Mouse (Mus musculus) limb, embryonic 14.5 days (tissue): ENCODE results near the gene Zdhhc24. TPM values are rescaled to one million over a fixed set of nuclear protein-coding genes. Genes with fewer than 3 reads are reported as not detected.
A peak's percentile ranks its signal among the peaks of the same experiment; 100 is the strongest.

ENCODE experiments used
- ATAC-seq: fragments of 200-750 bp; cut with Nextera tagmentation; 2 replicates; pipeline ENCODE4 v1.8.0; 2017; ENCODE audit warnings: low read depth, moderate number of reproducible peaks, moderate TSS enrichment; ENCODE audit not compliant: low FRiP score
- DNase-seq: peaks from one replicate; pipeline ENCODE4 v3.0.0-alpha.2; 2015; ENCODE audit warnings: low spot score
- H3K27ac ChIP-seq: fragments of 300-500 bp; sonication (generic); replicated peaks from 2 replicates; pipeline ENCODE4 v1.5.1; 2014; ENCODE audit warnings: low read depth, mild to moderate bottlenecking, low read length, moderate library complexity, mixed read lengths
- H3K27me3 ChIP-seq: fragments of 300-500 bp; sonication (generic); 2 replicates; pipeline ENCODE4 v1.6.1; 2014; ENCODE audit warnings: low read length, mixed read lengths; ENCODE audit not compliant: control insufficient read depth, insufficient read depth
- H3K36me3 ChIP-seq: fragments of 300-500 bp; sonication (generic); 2 replicates; pipeline ENCODE4 v1.6.1; 2014; ENCODE audit warnings: mild to moderate bottlenecking, low read length, moderate library complexity, mixed read lengths; ENCODE audit not compliant: control insufficient read depth, insufficient read depth
- H3K4me1 ChIP-seq: fragments of 300-500 bp; sonication (generic); 2 replicates; pipeline ENCODE4 v1.6.1; 2014; ENCODE audit warnings: antibody characterized with exemption, low read length, mixed read lengths; ENCODE audit not compliant: control insufficient read depth, insufficient read depth
- H3K4me2 ChIP-seq: fragments of 300-500 bp; sonication (generic); replicated peaks from 2 replicates; pipeline ENCODE4 v1.6.1; 2014; ENCODE audit warnings: low read depth, mild to moderate bottlenecking, low read length, moderate library complexity; ENCODE audit not compliant: severe bottlenecking
- H3K4me3 ChIP-seq: fragments of 300-500 bp; sonication (generic); replicated peaks from 2 replicates; pipeline ENCODE4 v1.5.1; 2014; ENCODE audit warnings: low read length
- H3K9ac ChIP-seq: fragments of 300-500 bp; sonication (generic); 2 replicates; pipeline ENCODE4 v1.6.1; 2014; ENCODE audit warnings: mild to moderate bottlenecking, low read depth, low read length, moderate library complexity; ENCODE audit not compliant: severe bottlenecking
- H3K9me3 ChIP-seq: fragments of 300-500 bp; sonication (generic); 2 replicates; pipeline ENCODE4 v1.6.1; 2016; ENCODE audit warnings: low read length; ENCODE audit not compliant: control insufficient read depth
- POLR2A ChIP-seq: fragments of 200-500 bp; IDR thresholded peaks from 2 replicates; pipeline ENCODE4 v1.8.0; 2012; ENCODE audit warnings: inconsistent platforms, mild to moderate bottlenecking, moderate library complexity, borderline replicate concordance; ENCODE audit not compliant: insufficient read depth, insufficient read length; ENCODE audit errors: extremely low read depth
- WGBS: fragments of 180-500 bp; shearing (Covaris S2); extraction: QIAGEN DNeasy Blood & Tissue Kit; methylation state at CpG from one replicate; pipeline ENCODE4 v1.1.7; 2014; 5-methylcytosine and 5-hydroxymethylcytosine counted together
- polyA plus RNA-seq, 2 experiments: library from polyadenylated mRNA; depleted of rRNA in 1 of 2; stranded (reverse) in 1 of 2; unstranded in 1 of 2; fragments of >200 nt; fragmentation: Nextera tagmentation in 1 of 2; extraction: Ambion mirVana in 1 of 2; gene quantifications; 2 replicates each; pipeline versions ENCODE4 v1.2.1 to v1.2.3; 2012 to 2014

Gene Zdhhc24
- polyA plus RNA-seq, 2 experiments: 7.7 to 22.7 TPM

DNA sequence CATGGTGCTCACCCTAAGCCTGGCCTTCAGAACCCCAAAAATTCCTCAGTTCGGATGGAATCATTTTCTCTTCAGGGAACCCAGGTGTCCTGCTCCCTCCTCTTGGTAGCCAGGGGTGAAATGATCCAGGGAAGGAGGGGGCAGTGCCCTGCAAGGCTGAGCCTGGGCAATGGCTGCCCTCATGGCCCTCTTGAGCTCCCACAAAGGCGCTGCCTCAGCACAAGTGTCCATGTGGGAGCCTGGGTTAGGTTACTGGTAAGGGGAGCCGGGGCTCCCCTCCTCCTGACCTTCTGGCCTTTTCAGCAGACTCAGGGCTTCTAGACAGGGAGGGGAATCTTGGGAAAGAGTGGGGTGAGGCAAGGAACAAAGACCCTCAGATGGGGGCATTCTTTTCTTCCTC, 1.7 kb upstream of the Zdhhc24 start:
- DNase-seq (no peak), ATAC-seq (no peak)
- H3K4me2 ChIP-seq: no peak overlapping the region; the same call in 1 of the 2 replicates
- H3K27me3 ChIP-seq: no peaks in the 10 kb centered on the region
- no peak for TF ChIP-seq POLR2A
- WGBS: 67% methylated on average over 3 of the region's 3 CpGs
- no peak overlapping the region for H3K9ac ChIP-seq
- no peak overlapping the region for H3K4me3 ChIP-seq
- H3K36me3 ChIP-seq: no peaks in the 10 kb centered on the region
- H3K27ac ChIP-seq: no peak overlapping the region
- peaks cover 11% of the 10 kb centered on the region; the same call in 1 of the 2 replicates for H3K4me1 ChIP-seq
- no peaks in the 10 kb centered on the region for H3K9me3 ChIP-seq

DNA sequence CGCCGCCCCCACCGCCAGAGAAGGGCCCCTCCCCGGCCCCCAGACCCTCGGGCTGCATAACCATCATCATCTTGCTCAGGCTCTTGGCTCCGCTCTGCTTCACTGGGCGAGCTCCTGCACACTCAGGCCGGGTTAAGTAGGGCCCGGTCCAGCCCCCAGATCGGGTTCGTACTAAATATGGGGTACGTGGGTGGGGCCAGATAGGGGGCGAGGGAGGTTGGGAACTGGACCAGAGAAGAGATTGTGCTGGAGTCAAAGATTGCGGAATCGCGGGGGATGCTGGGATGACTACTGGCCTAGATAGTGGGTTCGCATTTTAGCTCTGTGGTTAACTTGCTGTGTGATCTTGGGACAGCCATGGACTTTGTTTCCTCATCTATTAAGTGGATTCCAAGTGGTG, 683 bp upstream of the Zdhhc24 start, which contains the start of gene Actn3:
Gene Actn3 (minus strand): TSS at position 125 of the 400 bp plus-strand sequence.
- Histone ChIP-seq H3K4me2 (peak within 1 kb of the TSS; percentile 82), H3K9me3 (no peaks in the 10 kb centered on the region), H3K27me3 (no peaks in the 10 kb centered on the region), H3K4me3 (peak within 1 kb of the TSS; percentile 79), H3K9ac (peak within 1 kb of the TSS; percentile 70), H3K4me1 (peaks cover 11% of the 10 kb centered on the region; the same call in 1 of the 2 replicates), H3K27ac (0 out of 2 replicates have a peak within 1 kb of the TSS, but pooled peaks have one; percentile 26), H3K36me3 (no peaks in the 10 kb centered on the region)
- DNase-seq (no peak), ATAC-seq (no peak)
- 6% methylated on average over 17 of the region's 17 CpGs for WGBS
- TF ChIP-seq POLR2A: no peak

DNA sequence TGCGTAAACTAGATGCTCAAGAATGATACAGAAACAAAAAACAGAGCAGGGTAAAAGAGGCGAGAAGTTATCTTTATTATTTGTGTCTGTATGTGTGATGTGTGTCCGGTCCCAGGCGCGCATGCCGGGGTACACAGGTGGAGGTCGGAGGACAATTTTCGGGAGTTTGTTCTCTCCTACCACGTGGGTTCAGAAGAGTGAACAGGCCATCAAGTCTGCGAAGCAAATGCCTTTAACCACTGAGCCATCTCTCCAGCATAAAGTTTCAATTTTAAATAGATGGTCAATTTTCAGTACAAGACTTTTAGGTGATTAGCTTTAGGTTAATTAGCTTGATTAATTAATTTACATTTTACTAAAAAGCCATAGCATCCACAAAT, 846 bp downstream of the Zdhhc24 start:
- no peaks in the 10 kb centered on the region for H3K27me3 ChIP-seq
- DNase-seq (no peak), ATAC-seq (no peak)
- H3K9me3 ChIP-seq: no peaks in the 10 kb centered on the region
- WGBS: 41% methylated on average over 10 of the region's 10 CpGs
- H3K4me2 ChIP-seq: peak overlapping the region; percentile 82
- peaks cover 11% of the 10 kb centered on the region; the same call in 1 of the 2 replicates for H3K4me1 ChIP-seq
- no peak for TF ChIP-seq POLR2A
- H3K4me3 ChIP-seq: peak overlapping the region; percentile 79
- H3K27ac ChIP-seq: no peak overlapping the region
- 0 out of 2 replicates have a peak overlapping the region, but pooled peaks have one; percentile 70 for H3K9ac ChIP-seq
- no peaks in the 10 kb centered on the region for H3K36me3 ChIP-seq

DNA sequence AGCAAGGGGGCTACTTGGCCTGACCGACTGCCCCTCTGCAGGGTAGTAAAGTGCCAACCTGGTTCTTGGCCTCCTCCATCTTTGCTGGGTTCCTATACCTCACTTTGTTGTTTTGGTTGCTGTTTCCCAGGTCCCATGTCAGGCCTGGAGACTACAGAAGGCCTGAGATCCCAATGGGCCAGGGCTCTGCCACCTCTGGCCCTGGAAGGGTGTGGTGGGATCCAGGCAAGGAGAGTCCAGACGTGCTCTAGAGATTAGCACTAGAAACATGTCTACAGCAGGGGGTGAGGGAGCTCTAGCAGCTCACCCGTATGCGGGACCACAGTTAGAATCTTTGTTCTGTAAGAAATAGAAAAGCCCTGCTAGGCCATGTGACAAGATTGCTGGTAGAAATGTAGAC, 5.5 kb downstream of the Zdhhc24 start:
- H3K27ac ChIP-seq: no peak overlapping the region
- 82% methylated on average over 4 of the region's 4 CpGs for WGBS
- H3K4me3 ChIP-seq: no peak overlapping the region
- 0 out of 2 replicates have a peak, but pooled peaks cover 4% of the 10 kb centered on the region for H3K4me1 ChIP-seq
- no peak overlapping the region for H3K4me2 ChIP-seq
- H3K36me3 ChIP-seq: no peaks in the 10 kb centered on the region
- ATAC-seq (no peak), DNase-seq (no peak)
- H3K9me3 ChIP-seq: no peaks in the 10 kb centered on the region
- TF ChIP-seq POLR2A: no peak
- no peak overlapping the region for H3K9ac ChIP-seq
- no peaks in the 10 kb centered on the region for H3K27me3 ChIP-seq

DNA sequence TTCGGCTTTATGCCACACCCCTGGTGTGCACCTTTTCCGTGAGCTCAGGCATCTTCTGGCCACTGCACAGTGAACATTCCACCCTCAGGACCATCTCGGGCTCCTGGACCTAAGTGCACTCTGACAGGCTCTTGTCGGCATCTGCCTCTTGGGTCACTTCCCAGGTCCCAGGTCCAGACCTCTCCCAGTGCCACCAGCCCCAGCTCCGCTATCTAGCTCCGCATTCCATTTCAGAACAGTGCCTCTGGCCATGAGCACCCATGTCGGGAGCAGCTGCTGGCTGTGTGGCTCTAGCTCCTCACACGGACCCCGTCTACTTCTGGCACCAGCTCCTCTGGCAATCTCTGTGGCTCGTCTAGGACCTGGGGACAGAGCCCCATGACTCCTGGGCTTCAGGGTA, 11.3 kb downstream of the Zdhhc24 start:
- Histone ChIP-seq H3K4me1 (no peaks in the 10 kb centered on the region), H3K4me3 (no peak overlapping the region), H3K27ac (no peak overlapping the region), H3K36me3 (peaks cover 12% of the 10 kb centered on the region; the same call in 1 of the 2 replicates), H3K27me3 (no peaks in the 10 kb centered on the region), H3K9ac (no peak overlapping the region), H3K9me3 (no peaks in the 10 kb centered on the region), H3K4me2 (no peak overlapping the region)
- DNase-seq (no peak), ATAC-seq (no peak)
- no peak for TF ChIP-seq POLR2A
- WGBS: 83% methylated on average over 10 of the region's 10 CpGs

DNA sequence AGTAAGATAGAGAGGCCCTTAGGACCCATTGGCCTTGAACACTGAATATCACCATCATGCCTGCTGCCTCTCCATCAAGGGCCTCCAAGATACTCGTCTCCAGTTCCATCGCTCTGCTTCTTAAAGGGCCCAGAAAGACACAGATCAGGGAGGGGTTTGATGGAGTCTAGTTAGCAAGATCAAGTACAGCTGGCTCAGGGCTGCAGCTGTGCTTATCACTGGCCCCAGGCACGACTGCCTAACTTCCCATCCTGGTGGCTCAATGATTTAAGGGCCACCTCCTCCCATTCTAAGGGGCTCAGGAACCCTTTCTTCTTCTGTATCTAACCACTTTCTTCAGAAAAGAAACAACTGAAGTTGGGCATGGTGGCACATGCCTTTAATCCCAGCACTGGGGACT, 13.3 kb downstream of the Zdhhc24 start:
- TF ChIP-seq POLR2A: no peak
- ATAC-seq (no peak), DNase-seq (no peak)
- peaks cover 12% of the 10 kb centered on the region; the same call in 1 of the 2 replicates for H3K36me3 ChIP-seq
- H3K4me3 ChIP-seq: no peak overlapping the region
- 81% methylated on average over 3 of the region's 3 CpGs for WGBS
- no peak overlapping the region for H3K4me2 ChIP-seq
- H3K9ac ChIP-seq: no peak overlapping the region
- H3K4me1 ChIP-seq: no peaks in the 10 kb centered on the region
- no peaks in the 10 kb centered on the region for H3K9me3 ChIP-seq
- H3K27ac ChIP-seq: no peak overlapping the region
- H3K27me3 ChIP-seq: no peaks in the 10 kb centered on the region
